Mouse (Mus musculus): ENCODE data around the gene Ccdc171. TPM values are rescaled to one million over a fixed set of nuclear protein-coding genes. Genes with fewer than 3 reads are reported as not detected.

Ccdc171 gene
- total RNA-seq, 2 experiments from 2014 or later: 1.8 to 2.4 TPM

Other genes with a start within 250 kb of the Ccdc171 start
- 10 to 100 TPM; 16.4 to 18.3 TPM for gene Ttc39b, start 201.3 kb upstream of the Ccdc171 start, total RNA-seq (2021)
- 10 to 100 TPM; 18.8 to 19.4 TPM for gene Snapc3, start 107.8 kb upstream of the Ccdc171 start, total RNA-seq (2021)
- gene Psip1, start 39.1 kb upstream of the Ccdc171 start, total RNA-seq (2021): 10 to 100 TPM; 36.2 to 42.0 TPM

Data from adrenal gland, adult 18-20 months (tissue).